Mouse (Mus musculus) megakaryocyte, embryonic 14.5 days (primary cell): Measurements from ENCODE around the gene Gabrb1. TPM values are rescaled to one million over a fixed set of nuclear protein-coding genes. Genes with fewer than 3 reads are reported as not detected.

ENCODE experiments used
- H3K27me3 ChIP-seq: replicated peaks from 2 replicates; pipeline ENCODE3; 2012; ENCODE audit warnings: inconsistent platforms
- H3K36me3 ChIP-seq: replicated peaks from 2 replicates; pipeline ENCODE3; 2012; ENCODE audit warnings: low read length, inconsistent platforms, mixed read lengths
- H3K4me1 ChIP-seq: 2 replicates; pipeline ENCODE4 v1.6.1; 2012; ENCODE audit warnings: inconsistent platforms
- H3K4me3 ChIP-seq: replicated peaks from 2 replicates; pipeline ENCODE3; 2012; ENCODE audit warnings: moderate library complexity, mild to moderate bottlenecking, inconsistent platforms
- H3K9me3 ChIP-seq: 2 replicates; pipeline ENCODE4 v1.6.1; 2012; ENCODE audit warnings: inconsistent platforms
- FLI1 ChIP-seq: IDR thresholded peaks from 2 replicates; pipeline ENCODE4 v1.6.1; 2012; ENCODE audit warnings: low read length, inconsistent platforms, mixed read lengths
- GATA1 ChIP-seq: IDR thresholded peaks from 3 replicates; pipeline ENCODE4 v1.6.1; 2012; ENCODE audit warnings: mixed read lengths, low read length, inconsistent platforms, borderline replicate concordance
- polyA plus RNA-seq: library from polyadenylated mRNA; stranded (reverse); fragments of >175 nt; gene quantifications from 2 replicates; pipeline ENCODE4 v1.2.3, GENCODE M21; 2012; ENCODE audit warnings: low replicate concordance; ENCODE audit not compliant: insufficient read depth

Gene Gabrb1
- polyA plus RNA-seq, 1 experiment = not detected

GRCm38 (mm10) chr5:71822862-71823261, 164.9 kb downstream of the Gabrb1 start:
- H3K9me3 ChIP-seq = no peaks in the 10 kb centered on the region; the same call in 1 of the 2 replicates
- no peak for TF ChIP-seq FLI1
- TF ChIP-seq GATA1 = no peak
- H3K4me1 ChIP-seq = no peaks in the 10 kb centered on the region
- no peaks in the 10 kb centered on the region for H3K27me3 ChIP-seq
- H3K4me3 ChIP-seq = no peak overlapping the region
- no peaks in the 10 kb centered on the region for H3K36me3 ChIP-seq

GRCm38 (mm10) chr5:71828342-71828741, 170.4 kb downstream of the Gabrb1 start:
- Histone ChIP-seq H3K4me1 (no peaks in the 10 kb centered on the region), H3K4me3 (no peak overlapping the region), H3K27me3 (no peaks in the 10 kb centered on the region), H3K9me3 (0 out of 2 replicates have a peak, but pooled peaks cover 3% of the 10 kb centered on the region), H3K36me3 (no peaks in the 10 kb centered on the region)
- TF ChIP-seq FLI1 (no peak), GATA1 (no peak)

GRCm38 (mm10) chr5:71828996-71829395, 171.1 kb downstream of the Gabrb1 start:
- TF ChIP-seq FLI1 (no peak), GATA1 (no peak)
- H3K4me1 ChIP-seq = no peaks in the 10 kb centered on the region
- 0 out of 2 replicates have a peak, but pooled peaks cover 3% of the 10 kb centered on the region for H3K9me3 ChIP-seq
- H3K36me3 ChIP-seq = no peaks in the 10 kb centered on the region
- H3K27me3 ChIP-seq = no peaks in the 10 kb centered on the region
- H3K4me3 ChIP-seq = no peak overlapping the region

- Histone ChIP-seq H3K36me3 (no peaks in the 10 kb centered on the region), H3K9me3 (0 out of 2 replicates have a peak, but pooled peaks cover 3% of the 10 kb centered on the region), H3K27me3 (no peaks in the 10 kb centered on the region), H3K4me3 (no peak overlapping the region), H3K4me1 (no peaks in the 10 kb centered on the region)
- no peak for TF ChIP-seq GATA1
- TF ChIP-seq FLI1 = no peak
Observed at GRCm38 (mm10) chr5:71830342-71830741, 172.4 kb downstream of the Gabrb1 start.

GRCm38 (mm10) chr5:71842241-71842640, 184.3 kb downstream of the Gabrb1 start:
- no peak for TF ChIP-seq FLI1
- no peak for TF ChIP-seq GATA1
- Histone ChIP-seq H3K4me1 (no peaks in the 10 kb centered on the region), H3K36me3 (no peaks in the 10 kb centered on the region), H3K27me3 (no peaks in the 10 kb centered on the region), H3K4me3 (no peak overlapping the region), H3K9me3 (no peaks in the 10 kb centered on the region)

- TF ChIP-seq FLI1 (no peak), GATA1 (no peak)
- H3K4me1 ChIP-seq = no peaks in the 10 kb centered on the region
- no peaks in the 10 kb centered on the region for H3K27me3 ChIP-seq
- no peak overlapping the region for H3K4me3 ChIP-seq
- no peaks in the 10 kb centered on the region for H3K9me3 ChIP-seq
- H3K36me3 ChIP-seq = no peaks in the 10 kb centered on the region
Observed at GRCm38 (mm10) chr5:71898214-71898613, 240.3 kb downstream of the Gabrb1 start.

- Histone ChIP-seq H3K4me3 (no peak overlapping the region), H3K27me3 (no peaks in the 10 kb centered on the region), H3K36me3 (no peaks in the 10 kb centered on the region), H3K4me1 (no peaks in the 10 kb centered on the region), H3K9me3 (no peaks in the 10 kb centered on the region)
- TF ChIP-seq GATA1 = no peak
Observed at GRCm38 (mm10) chr5:71903399-71903798, 245.5 kb downstream of the Gabrb1 start.

- no peaks in the 10 kb centered on the region for H3K4me1 ChIP-seq
- H3K27me3 ChIP-seq = no peaks in the 10 kb centered on the region
- TF ChIP-seq FLI1 (no peak), GATA1 (no peak)
- no peaks in the 10 kb centered on the region for H3K36me3 ChIP-seq
- no peak overlapping the region for H3K4me3 ChIP-seq
- no peaks in the 10 kb centered on the region for H3K9me3 ChIP-seq
Observed at GRCm38 (mm10) chr5:71914028-71914427, 256.1 kb downstream of the Gabrb1 start.

GRCm38 (mm10) chr5:71915711-71916110, 257.8 kb downstream of the Gabrb1 start:
- Histone ChIP-seq H3K36me3 (no peaks in the 10 kb centered on the region), H3K4me1 (no peaks in the 10 kb centered on the region), H3K9me3 (no peaks in the 10 kb centered on the region), H3K4me3 (no peak overlapping the region), H3K27me3 (no peaks in the 10 kb centered on the region)
- TF ChIP-seq GATA1 (no peak), FLI1 (no peak)

- H3K27me3 ChIP-seq = no peaks in the 10 kb centered on the region
- H3K4me3 ChIP-seq = no peak overlapping the region
- H3K9me3 ChIP-seq = no peaks in the 10 kb centered on the region
- H3K4me1 ChIP-seq = no peaks in the 10 kb centered on the region
- no peak for TF ChIP-seq GATA1
- TF ChIP-seq FLI1 = no peak
- no peaks in the 10 kb centered on the region for H3K36me3 ChIP-seq
Observed at GRCm38 (mm10) chr5:71917206-71917605, 259.3 kb downstream of the Gabrb1 start.

GRCm38 (mm10) chr5:71923636-71924035, 265.7 kb downstream of the Gabrb1 start:
- Histone ChIP-seq H3K4me1 (no peaks in the 10 kb centered on the region), H3K9me3 (no peaks in the 10 kb centered on the region), H3K4me3 (no peak overlapping the region), H3K27me3 (no peaks in the 10 kb centered on the region), H3K36me3 (no peaks in the 10 kb centered on the region)
- TF ChIP-seq FLI1 (no peak), GATA1 (no peak)
